Mouse (Mus musculus) hindbrain, embryonic 13.5 days (tissue): ENCODE measurements around the gene Rasgef1b. TPM values are rescaled to one million over a fixed set of nuclear protein-coding genes. Genes with fewer than 3 reads are reported as not detected.

Experiments used
- ATAC-seq: fragments of 200-750 bp; cut with Nextera tagmentation; 2 replicates; pipeline ENCODE4 v1.8.0; 2017; ENCODE audit warnings: moderate TSS enrichment; ENCODE audit not compliant: low FRiP score
- H3K27ac ChIP-seq: fragments of 300-500 bp; sonication (generic); 2 replicates; pipeline ENCODE4 v1.5.1; 2015; ENCODE audit warnings: inconsistent platforms, mild to moderate bottlenecking, moderate library complexity
- H3K27me3 ChIP-seq: fragments of 300-500 bp; sonication (generic); 2 replicates; pipeline ENCODE4 v1.6.1; 2015; ENCODE audit warnings: mild to moderate bottlenecking, inconsistent platforms
- H3K36me3 ChIP-seq: fragments of 300-500 bp; sonication (generic); 2 replicates; pipeline ENCODE4 v1.6.1; 2015; ENCODE audit warnings: mild to moderate bottlenecking, inconsistent platforms
- H3K4me1 ChIP-seq: fragments of 300-500 bp; sonication (generic); replicated peaks from 2 replicates; pipeline ENCODE4 v1.6.1; 2015; ENCODE audit warnings: inconsistent platforms
- H3K4me2 ChIP-seq: fragments of 300-500 bp; sonication (generic); 2 replicates; pipeline ENCODE4 v1.6.1; 2015; ENCODE audit warnings: inconsistent platforms, mild to moderate bottlenecking, moderate library complexity
- H3K4me3 ChIP-seq: fragments of 300-500 bp; sonication (generic); 2 replicates; pipeline ENCODE4 v1.5.1; 2015; ENCODE audit warnings: mild to moderate bottlenecking, inconsistent platforms
- H3K9ac ChIP-seq: fragments of 300-500 bp; sonication (generic); 2 replicates; pipeline ENCODE4 v1.6.1; 2015; ENCODE audit warnings: mild to moderate bottlenecking, inconsistent platforms
- H3K9me3 ChIP-seq: fragments of 300-500 bp; sonication (generic); 2 replicates; pipeline ENCODE4 v1.6.1; 2016; ENCODE audit warnings: inconsistent platforms
- WGBS: fragments of 180-500 bp; shearing (Covaris S2); methylation state at CpG from one replicate; pipeline ENCODE4 v1.1.7; 2015; 5-methylcytosine and 5-hydroxymethylcytosine counted together
- polyA plus RNA-seq: library from polyadenylated mRNA; unstranded; fragments of >200 nt; fragmentation: Nextera tagmentation; extraction: Ambion mirVana; gene quantifications from 2 replicates; pipeline ENCODE4 v1.2.1, GENCODE M21; 2015

The Rasgef1b gene
- polyA plus RNA-seq, 1 experiment from 2014 or later: 61.1 TPM

DNA sequence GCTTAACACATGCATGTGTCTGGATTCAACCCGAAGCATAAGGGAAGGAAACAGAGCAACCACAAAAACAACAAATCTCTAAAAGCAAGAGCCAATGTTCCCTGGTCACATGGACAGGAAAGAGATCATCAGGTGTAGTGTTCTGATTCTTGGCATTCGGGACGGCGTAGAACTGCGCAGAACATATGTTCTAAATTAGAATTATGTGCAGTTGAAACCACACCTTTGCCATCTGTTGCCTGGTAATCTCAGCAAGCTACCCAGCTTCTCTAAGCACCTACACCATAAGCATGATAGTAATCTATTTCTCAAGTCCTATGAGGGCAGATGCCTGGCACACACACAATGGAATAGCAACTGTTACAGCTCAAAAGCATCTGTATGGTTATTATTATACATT lies 27.1 kb downstream of the Rasgef1b start:
- no peaks in the 10 kb centered on the region for H3K36me3 ChIP-seq
- 78% methylated on average over 5 of the region's 5 CpGs for WGBS
- H3K27me3 ChIP-seq: no peaks in the 10 kb centered on the region
- no peak for ATAC-seq
- no peak overlapping the region for H3K4me3 ChIP-seq
- H3K9me3 ChIP-seq: no peaks in the 10 kb centered on the region
- H3K9ac ChIP-seq: no peak overlapping the region
- no peak overlapping the region for H3K4me2 ChIP-seq
- H3K4me1 ChIP-seq: no peaks in the 10 kb centered on the region
- H3K27ac ChIP-seq: no peak overlapping the region

DNA sequence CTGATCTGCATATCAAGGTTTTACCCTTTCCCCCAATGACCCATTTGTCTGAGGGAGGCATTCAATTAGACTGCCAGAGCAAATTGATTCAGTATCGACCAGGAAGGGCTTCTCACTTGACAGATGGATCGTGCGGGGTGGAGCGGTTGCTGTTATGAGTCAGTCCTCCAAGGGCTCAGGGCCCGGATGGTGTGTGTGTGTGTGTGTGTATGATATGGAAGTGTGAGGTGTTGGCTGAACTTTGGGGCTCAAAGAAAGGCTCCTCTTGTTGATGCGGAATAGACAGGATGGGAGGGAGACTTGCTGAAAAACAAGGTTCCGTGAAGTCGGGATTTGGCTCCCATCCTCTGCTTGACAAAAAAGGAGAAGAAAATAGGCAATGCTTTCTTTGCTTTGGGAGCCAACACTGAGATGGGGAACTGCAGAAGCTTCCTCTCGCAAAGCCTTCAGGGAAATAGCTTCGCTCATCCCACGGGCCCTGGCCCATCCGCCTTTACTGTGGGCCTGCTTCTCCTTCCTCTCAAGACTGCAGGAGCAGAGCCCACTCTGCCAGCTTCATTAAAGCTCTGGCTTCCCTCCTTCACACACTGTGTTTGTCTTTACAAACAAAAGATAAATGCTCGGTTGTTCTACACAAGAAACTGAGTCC lies 34.0 kb downstream of the Rasgef1b start:
- H3K27me3 ChIP-seq: 0 out of 2 replicates have a peak, but pooled peaks cover 5% of the 10 kb centered on the region
- WGBS: 67% methylated on average over 13 of the region's 13 CpGs
- 0 out of 2 replicates have a peak overlapping the region, but pooled peaks have one; percentile 23 for H3K27ac ChIP-seq
- ATAC-seq: peak; percentile 62; the same call in 1 of the 2 replicates
- H3K36me3 ChIP-seq: no peaks in the 10 kb centered on the region
- no peak overlapping the region for H3K4me2 ChIP-seq
- no peaks in the 10 kb centered on the region for H3K9me3 ChIP-seq
- no peak overlapping the region for H3K9ac ChIP-seq
- H3K4me1 ChIP-seq: peaks cover 10% of the 10 kb centered on the region
- no peak overlapping the region for H3K4me3 ChIP-seq

DNA sequence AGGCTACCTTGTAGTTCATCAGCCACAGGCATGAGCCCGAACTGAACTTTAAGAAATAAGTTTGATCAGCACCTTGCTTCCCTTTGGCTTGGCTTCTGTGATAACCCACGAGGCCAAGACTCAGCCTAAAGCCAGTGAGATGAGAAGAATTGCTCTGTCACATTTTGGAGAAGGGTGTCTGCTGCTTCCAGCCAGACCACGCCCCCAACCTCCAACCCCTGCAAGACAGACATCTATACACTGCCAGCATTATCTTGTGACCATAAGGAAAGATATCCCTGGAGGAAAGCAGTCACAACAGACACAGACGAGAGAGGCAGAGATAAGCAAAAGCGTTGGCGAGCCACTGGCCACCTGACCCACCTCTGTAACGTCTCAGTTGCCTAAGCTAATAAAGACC lies 39.0 kb downstream of the Rasgef1b start:
- ATAC-seq: 0 out of 2 replicates have a peak, but pooled peaks have one; percentile 36
- H3K36me3 ChIP-seq: no peaks in the 10 kb centered on the region
- no peaks in the 10 kb centered on the region for H3K9me3 ChIP-seq
- no peak overlapping the region for H3K9ac ChIP-seq
- H3K4me1 ChIP-seq: peaks cover 12% of the 10 kb centered on the region
- H3K4me2 ChIP-seq: no peak overlapping the region
- H3K4me3 ChIP-seq: no peak overlapping the region
- peaks cover 9% of the 10 kb centered on the region; the same call in 1 of the 2 replicates for H3K27me3 ChIP-seq
- no peak overlapping the region for H3K27ac ChIP-seq
- WGBS: 75% methylated on average over 7 of the region's 7 CpGs

DNA sequence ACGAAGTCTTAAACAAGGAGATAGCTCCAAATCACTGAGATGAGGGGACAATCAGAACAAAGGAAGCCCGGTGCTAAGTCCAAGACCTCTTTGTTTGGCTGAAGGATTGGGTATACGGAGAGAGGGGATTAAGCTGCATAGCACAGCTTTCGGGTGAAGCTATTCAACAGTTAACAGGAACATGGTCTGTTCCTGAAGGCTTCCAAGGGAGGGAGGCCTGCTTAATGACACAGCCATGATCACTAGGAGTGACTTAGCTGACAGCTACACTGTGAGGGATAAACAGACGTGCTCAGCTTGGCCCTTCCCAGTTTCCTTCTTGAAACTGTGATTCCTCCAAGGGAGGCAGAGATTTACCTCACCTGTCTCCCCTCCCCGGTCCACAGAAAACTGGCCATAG lies 41.0 kb downstream of the Rasgef1b start:
- WGBS: 30% methylated on average over 6 of the region's 6 CpGs
- no peaks in the 10 kb centered on the region for H3K36me3 ChIP-seq
- no peak for ATAC-seq
- peaks cover 9% of the 10 kb centered on the region; the same call in 1 of the 2 replicates for H3K27me3 ChIP-seq
- no peak overlapping the region for H3K9ac ChIP-seq
- H3K4me2 ChIP-seq: no peak overlapping the region
- H3K9me3 ChIP-seq: no peaks in the 10 kb centered on the region
- H3K27ac ChIP-seq: no peak overlapping the region
- no peak overlapping the region for H3K4me3 ChIP-seq
- peaks cover 7% of the 10 kb centered on the region; the same call in 1 of the 2 replicates for H3K4me1 ChIP-seq

DNA sequence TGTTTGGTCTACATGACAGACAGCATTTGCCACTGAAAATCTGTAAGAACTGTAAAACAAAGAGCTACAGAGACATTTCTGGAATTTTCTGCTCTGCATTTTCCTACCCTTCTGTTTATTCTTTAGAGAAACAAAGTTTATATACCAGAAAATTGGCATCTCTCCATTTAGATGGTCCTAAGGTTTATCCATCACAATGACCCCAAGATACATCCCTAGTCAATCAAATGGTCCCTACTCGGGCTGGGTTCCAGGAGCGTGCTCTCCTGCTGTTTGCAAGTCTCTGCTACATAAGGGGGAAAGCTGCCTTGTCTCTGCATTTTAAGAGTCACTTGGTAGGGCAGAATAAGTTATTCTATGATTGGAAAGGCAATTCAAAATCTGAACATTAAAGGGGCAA lies 44.8 kb downstream of the Rasgef1b start:
- no peak overlapping the region for H3K27ac ChIP-seq
- ATAC-seq: no peak
- WGBS: 53% methylated on average over 2 of the region's 2 CpGs
- peaks cover 7% of the 10 kb centered on the region; the same call in 1 of the 2 replicates for H3K4me1 ChIP-seq
- H3K9ac ChIP-seq: no peak overlapping the region
- H3K4me2 ChIP-seq: no peak overlapping the region
- H3K9me3 ChIP-seq: no peaks in the 10 kb centered on the region
- peaks cover 3% of the 10 kb centered on the region; the same call in 1 of the 2 replicates for H3K27me3 ChIP-seq
- no peak overlapping the region for H3K4me3 ChIP-seq
- H3K36me3 ChIP-seq: no peaks in the 10 kb centered on the region

DNA sequence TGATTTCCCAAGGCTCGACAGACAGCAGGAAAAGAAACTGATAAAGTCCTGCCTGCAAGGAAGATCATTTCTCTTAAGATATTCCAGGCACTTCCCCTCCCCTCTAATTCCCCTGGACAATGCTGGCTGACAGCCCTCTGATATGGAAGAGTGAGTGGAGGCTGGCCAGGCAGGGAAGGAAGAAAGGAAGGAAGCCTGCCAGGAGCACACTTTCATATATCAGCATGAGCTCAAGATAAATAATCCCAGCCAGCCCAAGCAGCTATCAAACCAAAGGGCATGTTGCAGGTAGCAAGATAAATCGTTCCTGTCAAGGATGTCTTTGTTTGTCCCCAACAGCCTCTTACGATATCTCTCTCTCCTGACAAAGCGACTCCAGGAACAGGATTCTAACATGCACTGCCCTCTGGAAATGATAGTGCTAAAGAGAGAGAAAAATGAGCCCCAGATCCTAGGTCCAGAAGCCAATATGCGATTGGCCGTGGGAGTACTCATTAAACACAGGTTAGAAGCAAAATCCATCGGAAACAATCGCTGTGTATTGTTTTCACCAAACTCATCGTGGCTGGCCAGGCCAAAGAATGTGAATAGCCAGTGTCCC lies 58.8 kb downstream of the Rasgef1b start:
- no peak overlapping the region for H3K4me3 ChIP-seq
- no peaks in the 10 kb centered on the region for H3K9me3 ChIP-seq
- no peak overlapping the region for H3K9ac ChIP-seq
- WGBS: 63% methylated on average over 9 of the region's 9 CpGs
- peaks cover 11% of the 10 kb centered on the region for H3K4me1 ChIP-seq
- no peak overlapping the region for H3K4me2 ChIP-seq
- no peaks in the 10 kb centered on the region for H3K36me3 ChIP-seq
- no peaks in the 10 kb centered on the region for H3K27me3 ChIP-seq
- no peak for ATAC-seq
- peak overlapping the region; percentile 36 for H3K27ac ChIP-seq

DNA sequence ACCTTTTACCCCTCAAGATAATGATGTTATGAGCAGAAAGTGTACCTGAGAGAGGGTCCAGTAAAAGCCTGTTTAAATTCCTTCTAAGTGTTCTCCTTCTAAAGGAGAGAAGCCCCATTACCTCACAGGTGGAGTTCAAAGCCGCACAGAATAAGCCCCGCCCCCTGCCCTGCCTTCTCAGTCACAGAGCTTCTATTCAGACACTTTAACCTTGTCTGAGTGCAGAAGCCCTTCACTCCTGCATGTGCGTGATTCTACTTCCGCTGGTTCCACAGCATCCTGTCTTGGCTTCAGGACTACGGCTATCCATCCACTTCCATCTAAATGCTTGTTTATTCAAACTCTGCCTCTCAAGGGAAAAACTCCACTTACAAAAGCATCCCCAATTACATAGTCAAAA lies 72.8 kb downstream of the Rasgef1b start:
- peaks cover 7% of the 10 kb centered on the region; the same call in 1 of the 2 replicates for H3K4me1 ChIP-seq
- H3K27ac ChIP-seq: no peak overlapping the region
- no peaks in the 10 kb centered on the region for H3K36me3 ChIP-seq
- no peak for ATAC-seq
- H3K27me3 ChIP-seq: no peaks in the 10 kb centered on the region
- H3K9me3 ChIP-seq: no peaks in the 10 kb centered on the region
- H3K4me2 ChIP-seq: no peak overlapping the region
- H3K4me3 ChIP-seq: no peak overlapping the region
- no peak overlapping the region for H3K9ac ChIP-seq
- 65% methylated on average over 5 of the region's 5 CpGs for WGBS

DNA sequence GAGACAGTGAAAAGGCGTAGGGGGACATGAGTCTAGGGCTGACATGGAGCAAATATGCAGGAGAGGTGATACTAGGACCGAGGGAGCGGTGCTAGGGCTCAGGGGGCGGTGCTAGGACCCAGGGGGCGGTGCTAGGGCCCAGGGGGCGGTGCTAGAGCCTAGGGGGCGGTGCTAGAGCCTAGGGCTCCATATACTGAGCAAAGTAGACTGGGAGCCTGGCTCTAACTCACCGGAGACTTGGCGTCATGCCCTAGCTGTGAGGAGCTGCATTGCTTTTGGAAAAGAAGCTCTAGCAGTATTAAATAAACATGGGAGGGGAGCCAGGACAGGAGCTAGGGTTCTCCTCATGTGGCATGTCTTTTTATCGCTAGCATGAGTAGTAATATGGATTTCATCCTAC lies 75.9 kb downstream of the Rasgef1b start:
- Histone ChIP-seq H3K4me3 (no peak overlapping the region), H3K27me3 (no peaks in the 10 kb centered on the region), H3K4me2 (no peak overlapping the region), H3K4me1 (peaks cover 7% of the 10 kb centered on the region; the same call in 1 of the 2 replicates), H3K27ac (no peak overlapping the region), H3K36me3 (no peaks in the 10 kb centered on the region), H3K9me3 (no peaks in the 10 kb centered on the region), H3K9ac (no peak overlapping the region)
- WGBS: 79% methylated on average over 10 of the region's 10 CpGs
- no peak for ATAC-seq

DNA sequence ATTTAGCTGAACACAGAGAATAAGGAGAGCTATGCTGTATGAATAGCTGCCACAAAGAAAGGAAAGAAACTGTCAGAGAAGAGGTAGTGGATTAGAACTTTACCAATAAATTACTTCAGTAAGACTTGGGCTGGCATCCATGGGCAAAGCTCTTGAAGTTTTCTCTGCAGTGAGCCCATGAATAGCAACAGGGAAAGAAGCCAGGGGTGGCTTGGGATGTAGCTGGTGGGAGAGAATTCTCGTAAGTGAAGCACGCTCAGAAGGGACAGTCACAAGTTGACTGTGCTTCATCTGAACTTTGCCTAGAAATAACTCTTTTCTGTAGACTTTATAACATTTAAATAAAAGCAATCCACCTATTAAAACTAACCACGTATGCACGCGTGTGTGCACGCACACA lies 87.5 kb downstream of the Rasgef1b start:
- WGBS: 94% methylated on average over 6 of the region's 6 CpGs
- H3K4me1 ChIP-seq: 0 out of 2 replicates have a peak, but pooled peaks cover 4% of the 10 kb centered on the region
- H3K9ac ChIP-seq: no peak overlapping the region
- H3K36me3 ChIP-seq: no peaks in the 10 kb centered on the region
- ATAC-seq: no peak
- H3K9me3 ChIP-seq: no peaks in the 10 kb centered on the region
- H3K27ac ChIP-seq: no peak overlapping the region
- no peak overlapping the region for H3K4me2 ChIP-seq
- H3K4me3 ChIP-seq: no peak overlapping the region
- no peaks in the 10 kb centered on the region for H3K27me3 ChIP-seq

DNA sequence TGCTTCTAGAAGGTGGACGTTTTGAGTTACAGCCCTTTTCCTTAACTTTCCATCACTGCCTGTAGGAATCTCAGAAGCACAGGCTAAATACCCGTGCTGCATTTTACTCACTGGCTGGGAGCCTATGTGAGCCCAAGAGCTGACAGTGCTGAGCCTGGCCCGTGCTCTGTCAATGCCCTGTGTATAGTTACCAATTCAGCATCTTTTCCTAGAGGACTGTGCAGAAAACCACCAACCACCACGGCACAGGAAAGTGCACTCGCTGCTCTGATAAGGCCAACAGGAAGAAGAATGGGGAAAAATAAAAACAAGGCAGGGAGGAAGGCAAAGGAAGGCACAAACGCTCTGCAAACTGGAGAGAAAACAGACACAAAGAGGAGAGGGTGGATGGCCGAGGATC lies 92.3 kb downstream of the Rasgef1b start:
- no peak for ATAC-seq
- WGBS: 42% methylated on average over 7 of the region's 7 CpGs

DNA sequence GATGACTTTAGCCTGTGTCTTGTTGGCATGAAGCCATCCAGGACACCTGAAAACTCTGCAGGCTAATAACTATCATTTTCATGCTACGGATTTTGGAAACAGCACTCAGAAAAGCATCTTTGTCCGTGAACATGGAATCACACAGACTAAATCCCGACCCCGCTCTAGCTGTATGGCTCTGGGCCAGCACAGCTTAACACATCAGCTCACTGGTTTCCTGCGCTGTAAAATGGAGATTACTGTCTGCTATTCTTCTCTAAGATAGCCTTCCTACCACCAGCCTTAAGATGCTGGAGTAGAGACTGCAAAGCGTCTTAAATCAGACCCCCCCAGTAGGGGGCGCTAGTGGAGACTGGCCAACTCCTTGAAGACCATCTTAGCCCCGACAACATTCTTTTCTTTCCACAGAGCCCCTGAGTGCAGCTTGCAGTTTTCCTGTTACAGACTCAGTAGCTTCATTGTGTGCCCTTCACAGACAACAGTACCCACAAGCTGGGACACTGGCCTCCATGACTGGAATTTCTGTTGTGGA lies 94.8 kb downstream of the Rasgef1b start:
- Histone ChIP-seq H3K9me3 (no peaks in the 10 kb centered on the region), H3K4me2 (no peak overlapping the region), H3K9ac (no peak overlapping the region), H3K4me3 (no peak overlapping the region), H3K4me1 (no peaks in the 10 kb centered on the region), H3K36me3 (no peaks in the 10 kb centered on the region), H3K27ac (no peak overlapping the region), H3K27me3 (no peaks in the 10 kb centered on the region)
- WGBS: 85% methylated on average over 8 of the region's 8 CpGs
- ATAC-seq: no peak

More for the DNA sequence above, 92.3 kb downstream of the Rasgef1b start:
- Histone ChIP-seq H3K4me2 (no peak overlapping the region), H3K36me3 (no peaks in the 10 kb centered on the region), H3K9ac (no peak overlapping the region), H3K4me1 (no peaks in the 10 kb centered on the region), H3K27ac (no peak overlapping the region), H3K9me3 (no peaks in the 10 kb centered on the region), H3K4me3 (no peak overlapping the region), H3K27me3 (no peaks in the 10 kb centered on the region)

DNA sequence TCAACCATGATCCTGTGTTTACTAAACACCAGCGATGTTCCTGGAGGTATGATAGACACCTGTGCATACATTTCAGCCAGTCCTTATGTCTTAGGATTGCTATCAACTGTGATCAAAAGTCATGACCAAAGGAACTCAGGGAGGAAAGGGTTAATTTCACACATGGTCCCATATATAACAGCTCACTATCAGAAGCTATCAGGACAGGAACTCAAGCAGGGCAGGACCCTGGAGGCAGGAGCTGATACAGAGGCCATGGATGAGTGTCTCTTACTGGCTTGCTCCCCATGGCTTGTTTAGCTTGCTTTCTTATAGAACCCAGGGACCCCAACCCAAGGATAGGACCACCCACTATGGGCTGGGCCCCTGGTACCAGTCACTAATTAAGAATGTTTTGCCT lies 95.3 kb downstream of the Rasgef1b start:
- ATAC-seq: no peak
- no peaks in the 10 kb centered on the region for H3K27me3 ChIP-seq
- H3K27ac ChIP-seq: no peak overlapping the region
- no peak overlapping the region for H3K4me2 ChIP-seq
- 98% methylated on average over 1 of the region's 1 CpGs for WGBS
- H3K4me3 ChIP-seq: no peak overlapping the region
- H3K9ac ChIP-seq: no peak overlapping the region
- H3K4me1 ChIP-seq: no peaks in the 10 kb centered on the region
- no peaks in the 10 kb centered on the region for H3K36me3 ChIP-seq
- no peaks in the 10 kb centered on the region for H3K9me3 ChIP-seq
